Mouse (Mus musculus) thymus, postnatal 0 days (tissue): ENCODE results near the gene Rsph3b. TPM values are rescaled to one million over a fixed set of nuclear protein-coding genes. Genes with fewer than 3 reads are reported as not detected.
"Not testable (repeated sequence)": the region's sequence is repeated elsewhere in the genome, so short reads cannot be mapped to it uniquely, and the experiment has no call there.

Source experiments
- DNase-seq: peaks from one replicate; pipeline ENCODE4 v3.0.0-alpha.2; 2015; ENCODE audit warnings: low spot score
- polyA plus RNA-seq: library from polyadenylated mRNA; unstranded; fragments of >200 nt; fragmentation: Nextera tagmentation; extraction: Ambion mirVana; gene quantifications from 2 replicates; pipeline ENCODE4 v1.2.1, GENCODE M21; 2015

Rsph3b gene
- polyA plus RNA-seq = 28.2 and 28.3 TPM in 2 replicates

DNA sequence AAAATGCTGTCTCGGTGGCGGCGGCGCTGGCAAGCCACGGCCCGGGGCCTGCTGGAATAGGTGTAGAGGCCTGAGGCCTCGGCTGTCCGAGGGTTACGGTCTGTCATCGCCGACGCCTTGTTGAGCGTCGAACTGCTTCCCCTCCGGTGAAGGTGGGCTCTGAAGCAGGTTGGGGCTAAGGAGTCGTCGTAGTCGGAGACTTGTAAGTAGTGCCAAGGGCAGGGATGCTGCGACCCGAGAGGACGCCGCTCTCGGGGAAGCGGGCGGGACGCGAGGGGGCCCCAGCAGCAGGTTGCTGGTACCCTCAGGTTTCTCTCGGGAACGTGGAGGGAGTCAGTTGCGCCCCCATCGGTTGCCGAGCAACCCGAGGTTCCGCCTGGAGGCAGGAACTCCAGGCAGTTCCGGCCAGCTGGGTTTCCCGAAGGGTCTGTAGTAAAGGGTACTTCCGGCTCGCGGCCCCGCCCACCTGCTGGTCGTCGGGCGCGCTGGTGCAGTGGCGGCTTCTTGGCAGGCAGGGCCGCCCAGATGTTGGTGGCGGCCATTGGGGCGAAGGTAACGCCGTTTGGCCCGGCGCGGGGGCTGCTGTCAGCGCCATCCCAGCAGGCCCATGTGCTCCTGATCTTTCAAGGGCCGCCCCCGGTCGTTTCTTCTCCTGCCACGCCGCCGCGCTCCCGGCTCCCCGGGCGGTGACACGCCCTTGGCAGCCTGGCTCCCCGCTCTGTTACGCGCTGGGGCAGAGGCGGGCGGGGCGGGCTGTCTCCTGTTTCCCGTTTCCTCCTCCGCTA is at the start of gene Rsph3b:
Gene Rsph3b (minus strand): TSS at position 699 of the 785 bp plus-strand sequence.
- peak; percentile 72 for DNase-seq

DNA sequence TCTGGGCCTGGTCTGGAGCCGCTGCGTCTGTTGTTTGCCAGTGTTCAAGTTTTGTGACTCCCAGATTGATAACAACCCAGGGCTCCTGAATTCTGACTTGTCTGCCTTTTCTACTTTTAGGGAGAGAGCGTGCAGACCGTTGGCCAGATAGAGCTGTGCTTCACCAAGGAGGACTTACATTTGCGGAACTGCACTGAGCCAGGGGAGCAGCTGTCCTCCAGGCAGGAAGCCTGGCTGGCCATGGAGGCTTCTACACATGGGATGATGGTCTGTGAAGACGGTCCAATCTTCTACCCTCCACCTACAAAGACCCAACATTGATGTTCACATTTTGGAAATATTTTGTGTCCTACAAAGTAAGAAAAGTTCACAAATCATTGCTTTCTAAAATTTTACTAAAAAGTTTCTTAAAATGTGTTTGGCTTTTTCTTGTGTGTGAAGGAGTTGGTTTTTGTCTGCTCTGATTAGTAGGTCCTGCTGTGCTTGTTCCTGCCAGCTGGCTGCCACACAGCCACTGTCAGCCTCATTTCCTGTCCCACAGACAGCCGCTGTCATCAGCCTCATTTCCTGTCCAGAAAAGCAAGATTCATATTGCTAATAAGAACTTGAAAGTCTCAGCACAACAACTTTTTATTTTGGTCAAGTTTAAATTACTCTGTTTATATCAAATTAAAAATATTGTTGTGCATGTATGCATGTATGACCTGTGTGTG is 49.5 kb upstream of the Rsph3b start:
- DNase-seq = not testable (repeated sequence)

DNA sequence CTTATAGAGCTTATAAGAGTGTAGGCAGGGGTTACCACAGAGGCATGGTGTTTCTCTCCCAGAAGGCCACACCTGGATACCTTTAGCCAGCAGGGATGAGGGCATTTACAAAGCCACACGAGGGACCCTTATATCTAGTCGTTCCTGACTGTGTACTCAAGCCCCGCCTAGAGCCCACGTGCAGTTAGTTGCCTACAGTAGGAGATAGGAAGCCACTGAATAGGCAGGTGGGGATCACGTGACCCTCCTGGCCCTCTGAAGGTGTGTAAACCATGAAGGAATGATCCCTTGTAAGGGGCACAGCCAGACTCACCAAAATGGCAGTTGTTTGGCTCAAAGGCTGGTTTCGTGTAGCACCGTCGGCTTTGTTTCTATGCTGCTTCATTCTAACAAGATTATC is 48.3 kb upstream of the Rsph3b start:
- not testable (repeated sequence) for DNase-seq

DNA sequence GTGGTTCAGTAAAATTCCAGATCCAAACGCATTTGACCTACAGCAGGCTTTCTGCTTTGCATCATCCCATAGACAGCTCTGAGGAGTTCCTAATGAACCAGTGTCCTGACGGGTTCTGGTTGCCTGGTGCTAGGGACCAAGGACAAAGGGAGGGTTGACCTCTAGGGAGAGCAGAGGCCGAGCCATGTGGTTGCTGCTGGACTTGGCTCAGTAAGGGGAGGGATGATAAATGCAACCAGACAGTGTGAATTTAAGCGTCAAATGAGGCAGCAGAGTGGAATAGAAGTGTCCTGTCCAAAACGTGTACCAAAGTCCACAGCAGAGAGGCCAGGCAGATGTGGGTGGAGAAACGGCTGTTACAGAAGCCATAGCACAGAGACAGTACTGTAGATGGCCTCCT is 47.0 kb upstream of the Rsph3b start:
- DNase-seq = not testable (repeated sequence)

DNA sequence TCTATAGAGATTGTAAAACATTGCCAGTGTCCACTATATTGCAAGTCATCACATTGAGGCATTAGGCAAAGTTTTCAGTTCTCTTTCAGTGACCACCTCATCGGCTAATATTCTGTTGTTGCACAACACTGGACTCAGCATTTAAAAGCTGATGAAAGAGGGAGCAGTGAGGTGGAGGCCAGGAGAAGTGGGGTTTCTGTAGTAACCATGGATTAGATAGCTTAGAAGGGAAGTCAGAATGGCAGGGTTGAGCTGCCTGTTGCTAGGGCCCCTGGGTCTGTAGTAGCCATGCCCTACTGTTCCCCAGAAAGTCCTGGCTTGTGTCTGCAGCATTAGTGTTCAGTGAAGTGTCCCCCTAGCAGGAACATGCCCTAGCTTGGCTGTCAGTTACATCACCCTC is 37.6 kb upstream of the Rsph3b start:
- not testable (repeated sequence) for DNase-seq

DNA sequence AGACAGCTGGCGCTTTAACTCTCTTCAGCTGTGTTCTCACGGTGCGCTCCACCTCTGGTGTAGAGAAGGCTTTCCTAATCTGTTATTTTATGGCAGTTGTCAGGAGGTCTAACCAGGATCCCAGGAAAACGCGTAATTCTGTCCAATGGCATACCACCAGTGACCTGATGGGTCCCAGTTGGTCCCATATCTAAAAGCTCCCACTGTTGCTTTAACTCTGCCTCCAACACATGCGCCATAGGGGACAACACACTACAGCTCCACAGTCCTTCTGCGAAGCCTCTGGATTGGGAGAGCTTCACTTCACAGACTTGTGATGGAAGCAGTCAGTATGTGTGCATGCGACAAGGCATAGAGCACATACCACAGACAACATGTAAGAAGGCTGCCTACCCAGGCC is 31.7 kb upstream of the Rsph3b start:
- not testable (repeated sequence) for DNase-seq

DNA sequence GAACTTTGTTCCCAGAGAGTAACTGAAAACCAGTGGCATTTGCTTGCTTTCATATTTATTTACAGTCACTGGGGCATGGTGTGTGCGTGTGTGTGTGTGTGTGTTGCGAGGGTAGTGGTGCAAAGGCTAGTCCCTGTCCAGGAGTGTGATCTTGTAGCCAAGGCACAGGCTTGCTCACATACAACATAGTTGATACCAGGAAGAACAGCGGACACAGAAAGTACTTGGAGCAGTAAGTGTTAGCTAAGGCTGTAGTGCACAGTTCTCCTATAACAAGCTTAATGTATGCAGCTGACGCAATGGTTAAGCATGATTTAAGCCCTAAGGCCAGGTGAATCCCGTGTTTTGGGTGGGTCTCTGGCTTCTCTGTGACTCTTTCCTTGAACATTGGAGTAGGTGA is 30.9 kb upstream of the Rsph3b start:
- peak; percentile 3 for DNase-seq

DNA sequence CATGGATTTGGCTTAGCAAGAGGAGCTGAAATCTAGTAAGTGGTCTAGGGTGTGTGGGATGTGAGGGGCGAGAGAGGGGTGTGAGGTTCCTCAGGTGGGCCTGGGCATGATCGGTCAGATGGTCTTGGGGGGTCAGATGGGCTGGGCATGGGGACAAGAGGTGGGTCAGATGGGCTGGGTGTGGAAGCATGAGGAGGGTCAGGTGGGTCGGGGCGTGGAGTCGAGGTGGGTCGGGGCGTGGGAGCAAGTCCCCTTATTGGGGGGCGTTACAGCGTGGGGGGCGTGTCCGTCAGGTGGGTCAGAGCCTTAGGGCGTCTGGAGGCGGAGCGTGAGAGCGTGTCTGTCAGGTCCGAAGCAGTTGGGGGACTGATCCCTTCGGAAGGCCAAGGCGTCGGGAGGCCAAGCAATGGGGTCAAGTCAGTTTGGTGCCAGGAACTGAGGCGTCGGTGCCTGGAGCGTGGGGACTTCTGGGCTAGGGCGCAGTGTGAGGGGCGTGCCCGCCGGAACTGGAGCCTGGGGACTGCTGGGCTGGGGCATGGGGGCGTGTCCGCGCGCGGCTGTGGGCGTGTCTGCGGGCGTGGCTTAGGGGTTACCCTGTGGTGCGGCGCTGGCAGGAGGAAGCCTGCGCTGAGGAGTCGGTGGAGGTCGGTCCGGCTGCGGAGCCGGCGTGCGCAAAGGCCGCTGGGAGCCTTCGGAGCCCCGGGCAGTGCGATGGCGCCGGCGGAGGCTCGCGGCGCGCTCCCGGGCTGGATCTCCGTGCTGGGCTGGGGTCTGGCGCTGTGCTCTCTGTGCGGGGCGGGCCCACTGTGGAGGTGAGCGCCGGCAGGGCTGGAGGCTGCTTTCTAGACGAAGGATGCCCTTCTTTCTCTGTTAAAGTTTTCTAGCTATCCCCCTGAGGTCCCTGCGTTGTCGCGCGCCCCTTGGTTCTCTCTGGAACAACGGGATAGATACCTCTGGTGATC is 30.1 kb upstream of the Rsph3b start, which contains the start of gene Gm49721:
Gene Gm49721 (plus strand): TSS at position 618 of the 962 bp plus-strand sequence.
- DNase-seq = peak; percentile 34

DNA sequence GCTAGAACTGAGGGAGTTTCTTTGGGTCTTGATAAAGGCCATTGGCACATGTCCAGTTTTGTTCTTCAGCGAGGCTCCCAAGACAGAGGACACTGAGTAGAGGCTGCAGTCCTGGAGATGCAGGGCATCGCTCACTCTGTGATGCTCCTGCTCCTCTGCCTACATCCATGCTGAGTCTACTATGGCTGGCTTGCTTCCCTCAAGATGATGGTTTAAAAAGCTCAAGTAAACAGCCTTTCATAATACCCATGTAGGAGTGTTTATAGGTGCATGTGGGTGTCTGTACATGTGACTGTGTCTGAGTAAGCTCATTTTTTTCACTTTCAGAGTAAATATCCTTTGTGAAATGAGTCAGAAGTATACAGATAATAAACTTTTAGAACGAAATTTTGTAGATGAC is 26.5 kb upstream of the Rsph3b start:
- DNase-seq = not testable (repeated sequence)

DNA sequence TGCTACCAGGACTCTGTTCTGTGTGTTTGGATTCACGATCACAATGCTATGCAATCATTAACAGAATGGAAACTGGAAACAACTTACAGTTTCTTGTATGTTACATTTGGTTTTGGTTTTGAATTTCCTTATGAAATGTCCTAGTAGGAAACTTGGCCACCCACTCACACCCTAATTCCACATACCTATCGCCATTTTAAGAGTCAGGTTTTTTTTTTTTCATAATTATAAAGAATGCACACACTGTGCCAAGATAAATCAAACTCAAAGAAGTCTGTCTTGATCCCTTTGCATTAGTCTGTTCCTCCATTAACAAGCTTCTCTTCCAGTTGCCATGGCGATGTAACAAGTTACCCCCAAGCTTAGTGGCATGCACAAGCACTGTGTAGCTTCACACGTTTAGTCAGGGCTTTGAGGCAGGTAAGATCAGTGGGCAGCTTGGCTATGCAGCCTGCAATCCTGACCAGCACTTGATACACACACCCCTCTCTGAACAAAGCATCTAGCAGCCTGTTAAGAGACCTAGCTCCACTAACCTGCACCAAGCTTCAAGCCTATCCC is 24.4 kb upstream of the Rsph3b start:
- DNase-seq = not testable (repeated sequence)

DNA sequence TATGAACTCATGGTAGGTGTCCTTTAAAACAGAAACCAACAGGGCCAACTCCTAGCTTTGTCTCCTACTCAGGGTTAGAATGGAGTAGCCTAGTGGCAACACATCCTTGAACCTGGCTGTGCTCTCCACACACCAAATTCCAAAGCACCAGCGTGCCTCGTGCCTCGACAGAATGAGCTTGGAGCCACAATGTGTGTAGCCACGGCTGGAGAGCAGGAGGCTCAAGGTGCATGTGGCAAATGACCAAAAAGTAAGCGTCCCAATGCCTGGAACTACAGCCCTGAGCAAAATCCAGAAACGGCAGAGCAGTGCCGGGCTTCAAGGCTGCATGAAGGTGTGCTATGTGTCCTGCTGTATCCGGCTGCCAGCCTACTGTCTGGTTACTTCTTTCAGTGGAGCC is 22.8 kb upstream of the Rsph3b start:
- DNase-seq = not testable (repeated sequence)

DNA sequence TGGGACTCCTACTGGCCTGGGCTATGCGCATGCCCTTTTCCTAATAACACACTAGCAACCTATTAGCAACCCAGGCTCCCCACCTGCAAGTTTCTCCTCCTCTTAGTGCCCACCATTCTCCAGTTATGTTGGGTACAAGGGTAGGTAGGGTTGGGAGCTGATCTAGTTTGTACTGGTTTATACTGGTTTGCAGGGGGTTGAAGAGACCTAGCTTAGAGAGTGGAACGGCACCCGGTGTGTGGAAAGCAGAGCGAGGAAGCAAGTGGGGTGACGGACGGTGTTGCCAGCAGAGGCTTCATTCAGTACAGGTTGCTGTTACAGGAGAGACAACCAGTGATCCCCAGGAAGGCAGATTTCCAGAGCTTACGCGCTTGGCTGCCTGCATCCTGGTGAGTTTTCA is 21.9 kb upstream of the Rsph3b start, which contains the start of gene Rnaset2b:
Gene Rnaset2b (plus strand): TSS at position 301 of the 400 bp plus-strand sequence.
- DNase-seq = not testable (repeated sequence)

DNA sequence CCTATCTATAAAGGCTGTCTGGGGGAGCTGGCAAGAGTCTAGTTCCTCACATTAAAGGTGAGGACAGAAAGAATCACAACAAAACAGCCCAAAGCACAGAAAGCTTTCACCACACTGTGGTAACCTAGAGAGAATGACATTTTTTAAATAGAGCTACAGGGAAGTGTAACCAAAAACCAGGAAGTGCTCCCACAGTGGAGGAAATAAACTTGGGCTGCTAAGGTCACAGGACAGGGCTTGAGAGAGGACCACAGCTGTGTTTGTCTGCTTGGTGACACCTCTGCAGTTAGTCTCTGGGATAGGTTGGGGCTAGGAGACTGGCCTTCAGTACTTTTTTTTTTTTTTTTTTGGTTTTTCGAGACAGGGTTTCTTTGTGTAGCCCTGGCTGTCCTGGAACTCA is 19.2 kb upstream of the Rsph3b start:
- DNase-seq = not testable (repeated sequence)

DNA sequence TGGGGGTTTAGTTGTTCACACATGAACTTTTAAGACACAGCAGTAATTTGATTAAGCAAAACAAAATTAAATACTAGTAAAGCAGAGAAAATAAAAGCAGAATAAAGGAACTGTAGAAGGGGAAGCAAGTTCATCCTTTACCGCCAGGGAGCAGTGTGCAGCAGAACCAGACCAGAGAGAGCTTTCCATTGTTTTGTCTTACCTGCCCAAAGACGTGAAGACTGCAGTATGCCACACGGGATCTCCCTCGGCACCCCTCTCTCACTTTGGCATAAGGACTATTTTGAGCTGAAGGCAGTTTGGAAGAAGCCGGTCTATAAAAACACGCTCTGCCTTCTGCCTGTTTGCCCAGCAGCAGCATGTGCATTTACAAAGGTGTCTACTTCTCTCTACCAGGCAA is 16.9 kb upstream of the Rsph3b start:
- peak; percentile 56 for DNase-seq

DNA sequence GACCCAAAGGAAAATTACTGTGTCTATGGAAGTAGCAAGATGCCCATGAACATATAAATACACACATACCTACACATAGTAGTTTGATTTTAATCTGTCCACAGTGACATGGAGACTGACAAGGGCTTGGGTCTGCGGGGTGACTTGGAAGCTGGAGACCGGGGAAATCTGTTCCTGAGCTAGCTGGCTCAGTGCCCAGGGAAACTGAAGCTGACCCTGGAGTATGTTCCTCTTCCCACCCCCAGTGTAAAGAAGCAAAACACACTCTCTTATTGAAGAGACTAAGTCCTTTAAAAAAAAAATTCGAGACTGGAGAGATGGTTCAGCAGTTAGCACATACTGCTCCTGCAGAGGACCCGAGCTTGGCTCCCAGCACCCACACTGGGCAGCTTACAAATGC is 14.5 kb upstream of the Rsph3b start:
- DNase-seq = not testable (repeated sequence)

DNA sequence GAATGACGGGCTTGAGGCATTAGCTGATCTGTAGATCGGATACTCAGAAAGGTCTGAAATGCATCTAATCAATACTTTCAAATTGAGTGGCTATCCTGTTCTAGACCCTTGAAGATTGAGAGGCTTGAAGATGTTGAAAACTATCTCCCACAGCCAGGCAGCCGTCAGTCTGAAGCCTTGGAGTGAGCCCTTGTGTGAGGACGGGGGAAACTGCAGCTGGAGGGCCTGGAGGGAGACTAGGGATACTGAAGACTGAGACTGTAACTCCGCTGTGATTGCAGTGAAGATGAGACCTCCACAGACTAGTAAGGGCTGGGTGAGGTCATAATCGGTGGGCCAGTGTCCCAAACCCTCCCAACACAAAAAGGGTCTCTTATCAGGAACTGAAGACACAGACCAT is 13.9 kb upstream of the Rsph3b start:
- peak; percentile 8 for DNase-seq

DNA sequence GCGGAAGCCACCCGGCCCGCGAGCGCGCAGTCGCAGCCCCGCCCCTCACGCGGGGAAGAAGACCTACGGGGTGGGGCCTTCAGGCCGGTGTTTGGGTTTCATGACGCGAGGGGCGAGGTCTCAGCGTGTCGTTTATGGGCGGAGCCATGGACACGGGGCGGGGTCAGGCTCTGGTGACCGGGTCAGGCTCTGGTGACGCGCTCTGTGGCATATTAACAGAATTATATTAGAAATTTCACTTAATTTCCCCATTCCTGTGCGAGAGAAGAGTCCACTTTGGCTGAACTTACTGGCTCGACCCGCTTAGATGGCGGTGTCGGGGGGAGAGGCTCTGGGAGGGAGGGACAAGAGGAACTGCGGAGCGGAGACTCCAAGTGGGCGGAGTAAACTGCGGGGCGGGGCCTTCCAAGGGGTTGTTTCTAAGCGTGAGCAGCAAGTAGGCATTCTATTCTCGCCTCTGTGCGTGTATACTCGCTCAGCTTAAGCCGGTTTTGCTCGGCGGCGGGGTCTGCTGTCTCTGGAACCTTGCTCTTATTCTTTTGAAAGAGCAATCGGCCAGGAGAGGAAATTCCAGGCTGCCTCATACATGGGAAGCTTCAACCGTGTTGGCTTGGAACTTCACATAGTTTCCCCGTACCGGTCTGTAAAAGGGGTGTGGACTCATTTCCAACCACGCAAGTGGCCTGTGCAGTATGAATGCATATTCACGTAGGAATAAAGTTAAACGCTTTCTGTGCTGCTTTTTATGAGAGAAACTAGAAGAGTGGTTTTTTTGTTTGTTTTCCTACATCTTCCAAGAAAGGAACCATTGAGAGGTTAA is 12.9 kb upstream of the Rsph3b start:
- peak; percentile 36 for DNase-seq

DNA sequence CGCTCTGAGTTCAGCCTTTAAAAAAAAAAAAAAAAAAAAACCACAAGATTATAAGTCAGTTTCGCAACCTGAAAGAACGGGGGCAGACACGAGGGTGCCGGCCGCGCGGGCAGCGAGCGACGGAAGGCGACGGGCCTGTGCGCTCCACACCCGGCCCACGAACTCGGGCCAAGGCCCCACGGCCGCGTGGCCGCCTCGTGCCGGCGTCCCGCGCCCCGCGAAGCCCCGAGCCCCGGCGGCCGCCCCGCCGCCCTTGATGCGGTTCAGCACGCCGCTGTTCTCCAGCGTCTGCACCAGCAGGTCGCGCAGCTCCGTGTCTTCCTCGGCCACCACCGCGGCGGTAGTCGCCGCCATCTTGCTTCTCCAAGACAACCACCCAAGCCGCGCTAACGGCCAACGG is 12.3 kb upstream of the Rsph3b start, which contains the start of gene Tagap1:
Gene Tagap1 (minus strand): TSS at position 381 of the 400 bp plus-strand sequence.
- peak; percentile 39 for DNase-seq

DNA sequence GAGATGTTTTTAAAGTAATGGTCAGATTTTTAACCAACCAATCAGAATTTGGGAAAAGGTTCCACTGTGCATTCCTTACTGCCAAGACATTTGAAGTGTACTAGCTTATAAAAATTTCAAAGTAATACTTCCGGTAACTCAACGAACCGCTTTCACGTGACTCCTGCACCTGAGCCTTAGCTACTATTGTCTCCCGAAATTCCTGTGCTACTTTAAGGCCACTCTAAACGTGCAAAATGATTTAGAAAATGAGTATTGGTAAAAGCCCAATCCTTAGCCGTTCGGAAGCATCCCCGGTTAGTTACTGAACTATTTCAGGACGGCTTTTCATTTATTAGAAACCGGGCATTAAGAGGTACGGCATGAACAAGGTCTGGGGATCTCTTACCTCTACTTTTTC is 11.9 kb upstream of the Rsph3b start:
- peak; percentile 8 for DNase-seq
